In genomic region chr5:103629111-103629764, GRCm38 (mm10) we compare ENCODE assay signal across 9 mouse cellular contexts. TPM values are rescaled to one million over a fixed set of nuclear protein-coding genes. Genes with fewer than 3 reads are reported as not detected.
DNase-seq lines count a peak whose midpoint lies in the region; ATAC-seq lines count a peak whose summit lies in the region.
"Had no signal": no experiment of that assay in that cellular context is flagged by ENCODE, and none has a peak within 500 bp of the region (broad histone marks: within the 10 kb centered on the region; RNA-seq: fewer than 3 reads in every experiment).

Gene Slc10a6 (minus strand): TSS chr5:103629403.

- no peak within 1 kb of the TSS for H3K4me2 ChIP-seq in midbrain, embryonic 13.5 days (replicated peaks)
- no peak within 1 kb of the TSS for H3K4me2 ChIP-seq in midbrain, embryonic 16.5 days (ENCODE audit: low read length)
- H3K4me2 ChIP-seq in embryonic facial prominence, embryonic 14.5 days (ENCODE audit: low read depth, low read length), result 0 out of 2 replicates have a peak within 1 kb of the TSS, but pooled peaks have one; percentile 23
- peak within 1 kb of the TSS; percentile 48 for H3K4me2 ChIP-seq in heart, embryonic 13.5 days
- peak within 1 kb of the TSS; percentile 26 for H3K4me2 ChIP-seq in lung, embryonic 16.5 days (ENCODE audit: low read depth, low read length)
- no peak within 1 kb of the TSS for H3K4me2 ChIP-seq in stomach, embryonic 15.5 days

- H3K27ac ChIP-seq in midbrain, embryonic 13.5 days, result no peak within 1 kb of the TSS
- no peak within 1 kb of the TSS for H3K27ac ChIP-seq in midbrain, embryonic 16.5 days (ENCODE audit: low read length)
- H3K27ac ChIP-seq in embryonic facial prominence, embryonic 14.5 days (replicated peaks; ENCODE audit: low read depth, low read length), result peak within 1 kb of the TSS; percentile 61
- peak within 1 kb of the TSS; percentile 79 for H3K27ac ChIP-seq in heart, embryonic 13.5 days (replicated peaks)
- H3K27ac ChIP-seq in lung, embryonic 16.5 days (ENCODE audit: low read length), result peak within 1 kb of the TSS; percentile 87
- H3K27ac ChIP-seq in stomach, embryonic 15.5 days, result peak within 1 kb of the TSS; percentile 49
- H3K27ac ChIP-seq: liver, embryonic 14.5 days had no signal

- no peaks in the 10 kb centered on the region for H3K36me3 ChIP-seq in midbrain, embryonic 13.5 days
- H3K36me3 ChIP-seq in midbrain, embryonic 16.5 days (ENCODE audit: control insufficient read depth, insufficient read depth, low read length), result no peaks in the 10 kb centered on the region
- H3K36me3 ChIP-seq in embryonic facial prominence, embryonic 14.5 days (ENCODE audit: control insufficient read depth, insufficient read depth, low read length), result no peaks in the 10 kb centered on the region
- no peaks in the 10 kb centered on the region for H3K36me3 ChIP-seq in heart, embryonic 13.5 days
- H3K36me3 ChIP-seq in lung, embryonic 16.5 days (ENCODE audit: control insufficient read depth, insufficient read depth, low read length), result no peaks in the 10 kb centered on the region
- no peaks in the 10 kb centered on the region for H3K36me3 ChIP-seq in stomach, embryonic 15.5 days

- H3K4me1 ChIP-seq in midbrain, embryonic 13.5 days (replicated peaks), result 0 out of 2 replicates have a peak, but pooled peaks cover 8% of the 10 kb centered on the region
- peaks cover 3% of the 10 kb centered on the region; the same call in 1 of the 2 replicates for H3K4me1 ChIP-seq in midbrain, embryonic 16.5 days (ENCODE audit: control insufficient read depth, insufficient read depth, low read length)
- peaks cover 16% of the 10 kb centered on the region for H3K4me1 ChIP-seq in embryonic facial prominence, embryonic 14.5 days (ENCODE audit: control insufficient read depth, insufficient read depth, low read length)
- peaks cover 39% of the 10 kb centered on the region for H3K4me1 ChIP-seq in heart, embryonic 13.5 days
- peaks cover 19% of the 10 kb centered on the region for H3K4me1 ChIP-seq in lung, embryonic 16.5 days (replicated peaks; ENCODE audit: control insufficient read depth, insufficient read depth, low read length)
- peaks cover 5% of the 10 kb centered on the region; the same call in 1 of the 2 replicates for H3K4me1 ChIP-seq in stomach, embryonic 15.5 days

- H3K9ac ChIP-seq in midbrain, embryonic 13.5 days (replicated peaks), result no peak within 1 kb of the TSS
- no peak within 1 kb of the TSS for H3K9ac ChIP-seq in midbrain, embryonic 16.5 days (ENCODE audit: low read depth, low read length)
- no peak within 1 kb of the TSS; the same call in 1 of the 2 replicates for H3K9ac ChIP-seq in embryonic facial prominence, embryonic 14.5 days (ENCODE audit: low read depth, low read length)
- no peak within 1 kb of the TSS; the same call in 1 of the 2 replicates for H3K9ac ChIP-seq in heart, embryonic 13.5 days
- H3K9ac ChIP-seq in lung, embryonic 16.5 days (ENCODE audit: low read length), result no peak within 1 kb of the TSS; the same call in 1 of the 2 replicates
- H3K9ac ChIP-seq in stomach, embryonic 15.5 days, result no peak within 1 kb of the TSS
- H3K9ac ChIP-seq: liver, embryonic 14.5 days had no signal

- 73% methylated on average over 17 of the region's 17 CpGs for WGBS in midbrain, embryonic 13.5 days
- 61% methylated on average over 17 of the region's 17 CpGs for WGBS in midbrain, embryonic 16.5 days
- 40% methylated on average over 17 of the region's 17 CpGs for WGBS in embryonic facial prominence, embryonic 14.5 days
- 31% methylated on average over 17 of the region's 17 CpGs for WGBS in heart, embryonic 13.5 days
- 46% methylated on average over 17 of the region's 17 CpGs for WGBS in lung, embryonic 16.5 days
- WGBS in stomach, embryonic 15.5 days, result 44% methylated on average over 17 of the region's 17 CpGs

- peak; percentile 89 for DNase-seq in embryonic facial prominence, embryonic 14.5 days (ENCODE audit: low spot score)
- DNase-seq in layer of hippocampus, adult 11-12 months (ENCODE audit: low spot score), result peak; percentile 76

- 0 out of 2 replicates have a peak, but pooled peaks have one; percentile 34 for ATAC-seq in midbrain, embryonic 13.5 days
- ATAC-seq in midbrain, embryonic 16.5 days, result no peak
- peak; percentile 87 for ATAC-seq in embryonic facial prominence, embryonic 14.5 days (ENCODE audit: low read depth)
- ATAC-seq in heart, embryonic 13.5 days (ENCODE audit: extremely low read depth, insufficient number of reproducible peaks, low FRiP score, low TSS enrichment), result peak; percentile 71; the same call in 1 of the 2 replicates
- ATAC-seq in lung, embryonic 16.5 days (ENCODE audit: low read depth), result peak; percentile 96
- peak; percentile 50 for ATAC-seq in stomach, embryonic 15.5 days (ENCODE audit: insufficient read depth, low FRiP score, low read depth)
- ATAC-seq in megakaryocyte-erythroid progenitor cell, adult 5-6 weeks (replicated peaks; ENCODE audit: low FRiP score, low TSS enrichment, poor library complexity, severe bottlenecking), result no peak

- no peaks in the 10 kb centered on the region for H3K27me3 ChIP-seq in midbrain, embryonic 13.5 days
- H3K27me3 ChIP-seq in midbrain, embryonic 16.5 days (ENCODE audit: control insufficient read depth, insufficient read depth, low read depth, low read length), result no peaks in the 10 kb centered on the region
- no peaks in the 10 kb centered on the region for H3K27me3 ChIP-seq in embryonic facial prominence, embryonic 14.5 days (replicated peaks; ENCODE audit: control insufficient read depth, insufficient read depth, low read length)
- no peaks in the 10 kb centered on the region for H3K27me3 ChIP-seq in heart, embryonic 13.5 days (replicated peaks)
- H3K27me3 ChIP-seq in lung, embryonic 16.5 days (ENCODE audit: control insufficient read depth, insufficient read depth, low read depth, low read length), result no peaks in the 10 kb centered on the region
- no peaks in the 10 kb centered on the region for H3K27me3 ChIP-seq in stomach, embryonic 15.5 days (replicated peaks)

- H3K9me3 ChIP-seq in midbrain, embryonic 13.5 days, result no peaks in the 10 kb centered on the region
- no peaks in the 10 kb centered on the region for H3K9me3 ChIP-seq in midbrain, embryonic 16.5 days (replicated peaks; ENCODE audit: control insufficient read depth, low read length, poor library complexity, severe bottlenecking)
- no peaks in the 10 kb centered on the region for H3K9me3 ChIP-seq in embryonic facial prominence, embryonic 14.5 days (ENCODE audit: control insufficient read depth, low read length)
- no peaks in the 10 kb centered on the region for H3K9me3 ChIP-seq in heart, embryonic 13.5 days
- no peaks in the 10 kb centered on the region for H3K9me3 ChIP-seq in lung, embryonic 16.5 days (ENCODE audit: control insufficient read depth, low read length)
- H3K9me3 ChIP-seq in stomach, embryonic 15.5 days, result no peaks in the 10 kb centered on the region

- no peak within 1 kb of the TSS for H3K4me3 ChIP-seq in midbrain, embryonic 13.5 days (replicated peaks)
- H3K4me3 ChIP-seq in midbrain, embryonic 16.5 days (ENCODE audit: low read depth, low read length), result no peak within 1 kb of the TSS
- no peak within 1 kb of the TSS for H3K4me3 ChIP-seq in embryonic facial prominence, embryonic 14.5 days (ENCODE audit: low read depth, low read length)
- H3K4me3 ChIP-seq in heart, embryonic 13.5 days, result no peak within 1 kb of the TSS
- no peak within 1 kb of the TSS; the same call in 1 of the 2 replicates for H3K4me3 ChIP-seq in lung, embryonic 16.5 days (ENCODE audit: low read length)
- H3K4me3 ChIP-seq in stomach, embryonic 15.5 days (replicated peaks), result no peak within 1 kb of the TSS

RNA-seq across cellular contexts. Expression of gene Slc10a6, which starts in this region (rescaled TPM):
- 0.09 TPM in 1 of 2 replicates, not detected in the other for polyA plus RNA-seq in midbrain, embryonic 13.5 days (2015; fragmentation: Nextera tagmentation; extraction: Ambion mirVana)
- 0.16 and 0.39 TPM in 2 replicates for polyA plus RNA-seq in midbrain, embryonic 16.5 days (2015; fragmentation: Nextera tagmentation; extraction: Ambion mirVana)
- polyA plus RNA-seq in embryonic facial prominence, embryonic 14.5 days (2014; fragmentation: Nextera tagmentation; extraction: Ambion mirVana), result 1.4 and 1.6 TPM in 2 replicates
- 0.49 and 0.57 TPM in 2 replicates for polyA plus RNA-seq in heart, embryonic 13.5 days (2015; fragmentation: Nextera tagmentation; extraction: Ambion mirVana)
- polyA plus RNA-seq in lung, embryonic 16.5 days (2015; fragmentation: Nextera tagmentation; extraction: Ambion mirVana), result 3.2 and 4.2 TPM in 2 replicates
- polyA plus RNA-seq in stomach, embryonic 15.5 days (2015; fragmentation: Nextera tagmentation; extraction: Ambion mirVana), result 0.84 and 1.1 TPM in 2 replicates
- total RNA-seq in megakaryocyte-erythroid progenitor cell, adult 5-6 weeks (2014; fragmentation: Nextera tagmentation), result not detected in 2 replicates
- total RNA-seq in megakaryocyte-erythroid progenitor cell, adult 5-6 weeks (2017), result not detected in 2 replicates
- polyA plus RNA-seq: liver, embryonic 14.5 days had no signal

Comparison
In these comparisons a context has a peak if more than half of its experiments do, and no peak if none do; other contexts are left out.
1. Peak in ATAC-seq in midbrain, embryonic 13.5 days; RNA of the gene not detected or under 1 TPM.
2. Peak in ATAC-seq, H3K27ac ChIP-seq and H3K4me2 ChIP-seq in heart, embryonic 13.5 days; RNA of the gene not detected or under 1 TPM.
3. ATAC-seq: peak in embryonic facial prominence, embryonic 14.5 days (single experiment), lung, embryonic 16.5 days (single experiment) and stomach, embryonic 15.5 days (single experiment); none in midbrain, embryonic 16.5 days (single experiment) and megakaryocyte-erythroid progenitor cell, adult 5-6 weeks (single experiment).
4. H3K27ac ChIP-seq: peak in embryonic facial prominence, embryonic 14.5 days (single experiment), lung, embryonic 16.5 days (single experiment) and stomach, embryonic 15.5 days (single experiment); none in midbrain, embryonic 13.5 days (single experiment) and midbrain, embryonic 16.5 days (single experiment).
5. H3K4me2 ChIP-seq: peak in embryonic facial prominence, embryonic 14.5 days (single experiment) and lung, embryonic 16.5 days (single experiment); none in midbrain, embryonic 13.5 days (single experiment), midbrain, embryonic 16.5 days (single experiment) and stomach, embryonic 15.5 days (single experiment).